ENCODE assay signal across 10 mouse cellular contexts in the genomic region with DNA sequence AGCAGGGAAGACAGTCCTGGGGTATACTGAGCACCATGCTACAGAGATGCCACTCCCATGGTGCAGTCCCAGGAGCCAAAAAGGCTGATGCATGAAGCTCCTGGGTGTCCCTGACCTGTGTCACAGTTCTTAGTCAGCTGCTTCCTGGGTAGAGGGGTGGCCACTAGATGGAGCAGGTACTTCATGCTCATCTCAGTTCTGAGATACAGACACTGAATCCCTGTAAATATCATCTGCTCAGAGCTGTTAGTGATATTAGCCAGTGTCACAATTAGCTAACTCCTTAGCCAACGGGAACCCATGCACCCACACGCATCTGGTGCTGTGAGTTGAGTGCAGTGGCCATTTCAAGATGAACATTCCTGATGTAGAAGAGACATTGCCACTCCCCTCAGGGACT. TPM values are rescaled to one million over a fixed set of nuclear protein-coding genes. Genes with fewer than 3 reads are reported as not detected.
DNase-seq lines count a peak whose midpoint lies in the region; ATAC-seq and TF ChIP-seq lines count a peak whose summit lies in the region.
"Had no signal": no experiment of that assay in that cellular context is flagged by ENCODE, and none has a peak within 500 bp of the region (broad histone marks: within the 10 kb centered on the region; RNA-seq: fewer than 3 reads in every experiment).

No protein-coding gene starts in this region.

- no peaks in the 10 kb centered on the region for H3K9me3 ChIP-seq in hindbrain, postnatal 0 days (ENCODE audit: low read length)
- H3K9me3 ChIP-seq in hindbrain, embryonic 11.5 days (ENCODE audit: control insufficient read depth, low read length), result no peaks in the 10 kb centered on the region
- no peaks in the 10 kb centered on the region for H3K9me3 ChIP-seq in heart, postnatal 0 days (replicated peaks; ENCODE audit: control insufficient read depth, low read length)
- H3K9me3 ChIP-seq: stomach, embryonic 15.5 days had no signal

- TF ChIP-seq CTCF in hindbrain, postnatal 0 days (IDR thresholded peaks at IDR 0.05; ENCODE audit: low read depth), result peak; percentile 72
- peak; percentile 82 for TF ChIP-seq CTCF in heart, postnatal 0 days (IDR thresholded peaks at IDR 0.05; ENCODE audit: low read depth)

- H3K27ac ChIP-seq in hindbrain, postnatal 0 days, result 0 out of 2 replicates have a peak overlapping the region, but pooled peaks have one; percentile 2
- no peak overlapping the region for H3K27ac ChIP-seq in hindbrain, embryonic 11.5 days (ENCODE audit: low read depth, low read length)
- peak overlapping the region; percentile 77 for H3K27ac ChIP-seq in heart, postnatal 0 days (ENCODE audit: low read depth)
- H3K27ac ChIP-seq: stomach, embryonic 15.5 days had no signal

- H3K36me3 ChIP-seq in hindbrain, postnatal 0 days (ENCODE audit: insufficient read depth, low read length), result peaks cover 52% of the 10 kb centered on the region
- peaks cover 7% of the 10 kb centered on the region; the same call in 1 of the 2 replicates for H3K36me3 ChIP-seq in hindbrain, embryonic 11.5 days (ENCODE audit: control insufficient read depth, insufficient read depth, low read length)
- H3K36me3 ChIP-seq in heart, postnatal 0 days (replicated peaks; ENCODE audit: control insufficient read depth, insufficient read depth, low read length), result peaks cover 34% of the 10 kb centered on the region

- H3K4me1 ChIP-seq in hindbrain, postnatal 0 days (ENCODE audit: insufficient read depth, low read length), result peaks cover 8% of the 10 kb centered on the region; the same call in 1 of the 2 replicates
- no peaks in the 10 kb centered on the region for H3K4me1 ChIP-seq in hindbrain, embryonic 11.5 days (replicated peaks; ENCODE audit: control insufficient read depth, insufficient read depth, low read length)
- peaks cover 22% of the 10 kb centered on the region; the same call in 1 of the 2 replicates for H3K4me1 ChIP-seq in heart, postnatal 0 days (ENCODE audit: control insufficient read depth, insufficient read depth)
- H3K4me1 ChIP-seq: stomach, embryonic 15.5 days had no signal

- 89% methylated on average over 2 of the region's 2 CpGs for WGBS in hindbrain, postnatal 0 days
- 92% methylated on average over 2 of the region's 2 CpGs for WGBS in hindbrain, embryonic 11.5 days
- 15% methylated on average over 2 of the region's 2 CpGs for WGBS in heart, postnatal 0 days

- H3K27me3 ChIP-seq in hindbrain, postnatal 0 days (ENCODE audit: insufficient read depth, low read length), result no peaks in the 10 kb centered on the region
- H3K27me3 ChIP-seq in hindbrain, embryonic 11.5 days (ENCODE audit: control insufficient read depth, insufficient read depth, low read length), result no peaks in the 10 kb centered on the region
- H3K27me3 ChIP-seq in heart, postnatal 0 days (ENCODE audit: control insufficient read depth, insufficient read depth, low read length), result no peaks in the 10 kb centered on the region
- H3K27me3 ChIP-seq: stomach, embryonic 15.5 days had no signal

- ATAC-seq in hindbrain, postnatal 0 days, result no peak
- no peak for ATAC-seq in hindbrain, embryonic 11.5 days (ENCODE audit: low FRiP score)
- peak; percentile 28 for ATAC-seq in heart, postnatal 0 days (ENCODE audit: insufficient read depth, low read depth)
- ATAC-seq in activated CD4-positive, CD25-positive, alpha-beta regulatory T cell, adult 4 months, result no peak

- TF ChIP-seq EP300 in heart, postnatal 0 days (IDR thresholded peaks at IDR 0.05; ENCODE audit: low read depth), result 0 out of 2 replicates have a peak, but pooled peaks have one; percentile 59

- H3K4me2 ChIP-seq in hindbrain, postnatal 0 days (ENCODE audit: low read depth, low read length), result no peak overlapping the region
- no peak overlapping the region for H3K4me2 ChIP-seq in hindbrain, embryonic 11.5 days (replicated peaks; ENCODE audit: low read depth, low read length)
- H3K4me2 ChIP-seq in heart, postnatal 0 days (ENCODE audit: low read depth, low read length), result no peak overlapping the region
- H3K4me2 ChIP-seq: stomach, embryonic 15.5 days had no signal

- no peak overlapping the region for H3K4me3 ChIP-seq in hindbrain, postnatal 0 days (ENCODE audit: low read length)
- no peak overlapping the region for H3K4me3 ChIP-seq in hindbrain, embryonic 11.5 days (ENCODE audit: low read depth, low read length)
- H3K4me3 ChIP-seq in heart, postnatal 0 days (ENCODE audit: low read depth, low read length), result no peak overlapping the region
- H3K4me3 ChIP-seq: stomach, embryonic 15.5 days had no signal

- DNase-seq in hindbrain, postnatal 0 days (ENCODE audit: low spot score), result peak; percentile 46
- no peak for DNase-seq in hindbrain, embryonic 11.5 days (ENCODE audit: low spot score)
- peak; percentile 37 for DNase-seq in urinary bladder, postnatal 14 days (ENCODE audit: low spot score)
- no peak for DNase-seq in urinary bladder, postnatal 36 days (ENCODE audit: low spot score in 2 of 2)
- peak; percentile 80 for DNase-seq in heart, postnatal 0 days (ENCODE audit: low spot score)
- peak; percentile 71 for DNase-seq in thymus, postnatal 4 days
- DNase-seq in urinary bladder, postnatal 25 days (ENCODE audit: low spot score), result no peak

- H3K9ac ChIP-seq in hindbrain, postnatal 0 days (replicated peaks; ENCODE audit: low read length), result no peak overlapping the region
- H3K9ac ChIP-seq in hindbrain, embryonic 11.5 days (ENCODE audit: low read depth, low read length), result no peak overlapping the region
- no peak overlapping the region for H3K9ac ChIP-seq in heart, postnatal 0 days (replicated peaks; ENCODE audit: low read depth, low read length)
- H3K9ac ChIP-seq: stomach, embryonic 15.5 days had no signal

RNA-seq across cellular contexts. Expression of gene Gpsm1, which starts 9.6 kb away (rescaled TPM):
- 310 and 330 TPM in 2 replicates for total RNA-seq in hindbrain, postnatal 0 days (2014; rRNA removed)
- polyA plus RNA-seq in hindbrain, postnatal 0 days (2015; fragmentation: Nextera tagmentation; extraction: Ambion mirVana), result 147 and 155 TPM in 2 replicates
- polyA plus RNA-seq in hindbrain, embryonic 11.5 days (2014; fragmentation: Nextera tagmentation; extraction: Ambion mirVana), result 46.9 and 48.5 TPM in 2 replicates
- total RNA-seq in heart, postnatal 0 days (2014; rRNA removed; ENCODE audit: low replicate concordance), result 577 and 610 TPM in 2 replicates
- 146 and 148 TPM in 2 replicates for polyA plus RNA-seq in heart, postnatal 0 days (2015; fragmentation: Nextera tagmentation; extraction: Ambion mirVana)
- polyA plus RNA-seq in activated CD4-positive, CD25-positive, alpha-beta regulatory T cell, adult 4 months (2017; shearing (Covaris generic)), result 1 to 10 TPM; 1.8 to 2.7 TPM

RNA-seq across cellular contexts. Expression of gene Dnlz, which starts 27.0 kb away (rescaled TPM):
- total RNA-seq in hindbrain, postnatal 0 days (2014; rRNA removed), result 38.2 and 38.5 TPM in 2 replicates
- 25.6 and 28.2 TPM in 2 replicates for polyA plus RNA-seq in hindbrain, postnatal 0 days (2015; fragmentation: Nextera tagmentation; extraction: Ambion mirVana)
- polyA plus RNA-seq in hindbrain, embryonic 11.5 days (2014; fragmentation: Nextera tagmentation; extraction: Ambion mirVana), result 27.3 and 29.6 TPM in 2 replicates
- total RNA-seq in heart, postnatal 0 days (2014; rRNA removed; ENCODE audit: low replicate concordance), result 20.2 and 23.0 TPM in 2 replicates
- 17.0 and 18.6 TPM in 2 replicates for polyA plus RNA-seq in heart, postnatal 0 days (2015; fragmentation: Nextera tagmentation; extraction: Ambion mirVana)
- 1 to 10 TPM; 6.5 to 7.4 TPM for polyA plus RNA-seq in activated CD4-positive, CD25-positive, alpha-beta regulatory T cell, adult 4 months (2017; shearing (Covaris generic))

RNA-seq across cellular contexts. Expression of gene Ccdc187, which starts 30.6 kb away (rescaled TPM):
- 1.3 and 2.7 TPM in 2 replicates for total RNA-seq in hindbrain, postnatal 0 days (2014; rRNA removed)
- polyA plus RNA-seq in hindbrain, postnatal 0 days (2015; fragmentation: Nextera tagmentation; extraction: Ambion mirVana), result 0.18 TPM in 2 replicates
- polyA plus RNA-seq in hindbrain, embryonic 11.5 days (2014; fragmentation: Nextera tagmentation; extraction: Ambion mirVana), result 0.07 and 0.19 TPM in 2 replicates
- total RNA-seq in heart, postnatal 0 days (2014; rRNA removed; ENCODE audit: low replicate concordance), result 0.61 and 0.97 TPM in 2 replicates
- polyA plus RNA-seq in heart, postnatal 0 days (2015; fragmentation: Nextera tagmentation; extraction: Ambion mirVana), result 0.04 TPM in 2 replicates
- not detected for polyA plus RNA-seq in activated CD4-positive, CD25-positive, alpha-beta regulatory T cell, adult 4 months (2017; shearing (Covaris generic))
- total RNA-seq: hematopoietic stem cell, adult 5-6 weeks had no signal

RNA-seq across cellular contexts. Expression of gene Card9, which starts 35.8 kb away (rescaled TPM):
- 2.0 and 24.2 TPM in 2 replicates for total RNA-seq in hindbrain, postnatal 0 days (2014; rRNA removed)
- polyA plus RNA-seq in hindbrain, postnatal 0 days (2015; fragmentation: Nextera tagmentation; extraction: Ambion mirVana), result 1.5 and 1.6 TPM in 2 replicates
- polyA plus RNA-seq in hindbrain, embryonic 11.5 days (2014; fragmentation: Nextera tagmentation; extraction: Ambion mirVana), result 0.21 and 0.36 TPM in 2 replicates
- 1.5 TPM in 1 of 2 replicates, not detected in the other for total RNA-seq in heart, postnatal 0 days (2014; rRNA removed; ENCODE audit: low replicate concordance)
- 0.18 and 0.31 TPM in 2 replicates for polyA plus RNA-seq in heart, postnatal 0 days (2015; fragmentation: Nextera tagmentation; extraction: Ambion mirVana)
- 1 to 10 TPM; 1.5 to 2.3 TPM for polyA plus RNA-seq in activated CD4-positive, CD25-positive, alpha-beta regulatory T cell, adult 4 months (2017; shearing (Covaris generic))

RNA-seq across cellular contexts. Expression of gene Snapc4, which starts 55.5 kb away (rescaled TPM):
- total RNA-seq in hindbrain, postnatal 0 days (2014; rRNA removed), result 44.7 and 56.4 TPM in 2 replicates
- 25.6 and 26.1 TPM in 2 replicates for polyA plus RNA-seq in hindbrain, postnatal 0 days (2015; fragmentation: Nextera tagmentation; extraction: Ambion mirVana)
- 22.1 and 23.6 TPM in 2 replicates for polyA plus RNA-seq in hindbrain, embryonic 11.5 days (2014; fragmentation: Nextera tagmentation; extraction: Ambion mirVana)
- 9.6 and 24.1 TPM in 2 replicates for total RNA-seq in heart, postnatal 0 days (2014; rRNA removed; ENCODE audit: low replicate concordance)
- polyA plus RNA-seq in heart, postnatal 0 days (2015; fragmentation: Nextera tagmentation; extraction: Ambion mirVana), result 7.8 and 8.1 TPM in 2 replicates
- polyA plus RNA-seq in activated CD4-positive, CD25-positive, alpha-beta regulatory T cell, adult 4 months (2017; shearing (Covaris generic)), result 10 to 100 TPM; 20.1 to 24.4 TPM

Comparison
In these comparisons a context has a peak if more than half of its experiments do, and no peak if none do; other contexts are left out.
1. DNase-seq: peak in hindbrain, postnatal 0 days (single experiment), urinary bladder, postnatal 14 days (single experiment), heart, postnatal 0 days (single experiment) and thymus, postnatal 4 days (single experiment); none in hindbrain, embryonic 11.5 days (single experiment), urinary bladder, postnatal 36 days (0 of 2) and urinary bladder, postnatal 25 days (single experiment).
2. RNA of gene Gpsm1, which starts 9.6 kb away (polyA plus RNA-seq): 147 to 155 TPM in hindbrain, postnatal 0 days, 146 to 148 TPM in heart, postnatal 0 days and 46.9 to 48.5 TPM in hindbrain, embryonic 11.5 days; 1.8 to 2.7 TPM in activated CD4-positive, CD25-positive, alpha-beta regulatory T cell, adult 4 months; every median in the first group is over 10 times any median in the second.